Mouse (Mus musculus): ENCODE measurements at regions not wholly inside any gene's neighbourhood (a gene's known extent, or its start where the extent isn't known, plus 50 kb on each side); places are given as distances from the start of the nearest gene placed in this dataset.
A peak's percentile ranks its signal among the peaks of the same experiment; 100 is the strongest.

- no peak for DNase-seq (ENCODE audit: low spot score)
Measured at GRCm38 (mm10) chr2:92704035-92704434, 104.5 kb downstream of the Chst1 start.

DNA sequence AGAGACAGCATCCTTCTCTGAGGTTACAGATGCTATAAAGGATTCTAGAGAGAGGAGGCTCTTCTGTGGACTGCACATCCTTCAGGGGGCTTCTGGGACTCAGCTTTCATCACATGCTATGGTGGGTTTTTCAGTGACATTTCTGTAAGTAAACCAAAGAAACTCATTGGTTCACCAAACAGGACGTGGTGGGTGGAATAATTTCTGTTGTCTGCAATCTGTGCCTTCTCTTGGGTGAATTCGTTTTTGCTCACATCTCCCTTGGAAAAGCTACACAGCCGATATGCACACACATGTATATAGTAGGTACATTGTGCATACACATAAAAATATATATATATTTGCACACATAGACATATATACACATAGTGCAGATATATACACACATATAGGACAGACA lies 110.2 kb downstream of the Chst1 start:
- no peak for DNase-seq (ENCODE audit: low spot score)

- peak; percentile 49 for DNase-seq (ENCODE audit: low spot score)
Measured at GRCm38 (mm10) chr2:92711122-92711777, 111.7 kb downstream of the Chst1 start.

- DNase-seq (ENCODE audit: low spot score) = no peak
Measured at GRCm38 (mm10) chr2:92712266-92713144, 113.0 kb downstream of the Chst1 start.

- no peak for DNase-seq (ENCODE audit: low spot score)
Measured at GRCm38 (mm10) chr2:92717706-92718105, 118.2 kb downstream of the Chst1 start.

GRCm38 (mm10) chr2:92721951-92722350 lies 122.4 kb downstream of the Chst1 start:
- no peak for DNase-seq (ENCODE audit: low spot score)

DNA sequence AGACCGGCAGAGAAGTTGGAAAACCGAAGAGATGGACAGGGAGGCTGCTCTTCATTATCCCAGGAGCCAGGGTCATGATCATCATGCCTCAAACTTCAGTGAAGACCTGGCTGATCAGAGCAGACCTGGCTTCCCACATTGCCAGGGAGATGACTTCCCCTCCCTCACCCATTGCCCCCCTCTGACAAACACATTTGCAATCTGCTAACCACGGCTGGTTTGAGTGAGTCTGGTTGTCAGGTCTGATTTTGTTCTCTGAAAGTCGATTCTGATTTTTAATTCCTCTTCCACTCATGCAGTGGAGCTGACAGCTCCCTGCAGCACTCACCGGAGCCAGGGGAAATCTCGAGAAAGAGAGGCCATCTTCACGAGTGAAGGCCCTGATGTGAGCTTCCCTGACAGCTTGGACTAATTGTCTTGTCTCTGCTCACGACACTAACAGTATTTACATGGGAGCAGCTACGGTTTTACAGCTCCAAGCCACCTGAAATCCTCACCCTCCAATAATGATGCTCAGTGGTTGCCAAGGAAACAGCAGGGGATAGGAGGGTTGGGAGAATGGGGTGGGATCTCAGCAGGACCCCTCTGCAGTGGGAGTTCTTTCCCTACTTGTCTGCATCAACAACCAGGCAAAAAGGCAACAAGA lies 124.2 kb downstream of the Chst1 start:
- DNase-seq (ENCODE audit: low spot score) = peak; percentile 68

- peak; percentile 56 for DNase-seq (ENCODE audit: low spot score)
Measured at GRCm38 (mm10) chr2:92726640-92727039, 127.1 kb downstream of the Chst1 start.

GRCm38 (mm10) chr2:92727241-92727640 lies 127.7 kb downstream of the Chst1 start:
- DNase-seq (ENCODE audit: low spot score) = no peak

DNA sequence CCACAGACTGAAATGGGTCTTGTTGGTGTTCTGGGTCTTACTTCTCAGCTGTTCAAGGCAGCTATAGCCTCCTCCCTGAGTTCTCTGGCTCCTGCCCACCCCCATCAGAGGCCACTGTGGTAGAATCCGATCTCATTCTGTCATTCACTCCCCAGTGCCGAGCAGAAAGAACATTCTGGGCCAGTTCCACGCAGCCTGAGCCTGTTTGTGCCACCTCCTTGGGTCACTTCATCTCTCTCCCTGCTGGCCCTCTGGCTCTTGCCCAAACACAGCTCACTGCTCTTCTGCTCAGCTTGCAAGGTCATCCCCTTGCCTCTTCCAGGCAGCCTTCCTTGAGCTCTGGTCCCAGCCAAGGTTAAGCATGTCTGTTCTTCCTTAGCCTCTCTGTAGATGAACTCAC lies 128.9 kb downstream of the Chst1 start:
- no peak for DNase-seq (ENCODE audit: low spot score)

GRCm38 (mm10) chr2:92730371-92730770 lies 130.9 kb downstream of the Chst1 start:
- no peak for DNase-seq (ENCODE audit: low spot score)

DNA sequence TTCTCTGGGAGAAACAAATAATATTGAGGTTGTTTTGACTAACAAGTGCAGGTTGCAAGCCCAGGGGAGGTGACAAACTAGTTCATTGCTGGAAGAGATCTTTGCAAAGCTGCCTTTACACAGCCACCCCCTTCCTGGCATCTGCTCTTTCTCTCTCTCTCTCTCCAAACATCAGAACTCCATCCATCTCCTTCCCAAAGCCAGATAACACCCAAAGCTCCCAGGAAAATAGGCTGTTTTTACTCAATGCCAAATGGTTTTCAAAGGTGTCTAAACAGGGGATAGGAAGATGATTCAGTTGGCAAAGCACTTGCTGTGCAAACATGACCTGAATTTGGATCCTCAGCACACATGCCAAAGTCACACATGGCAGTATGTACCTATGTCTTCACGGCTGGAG lies 133.9 kb downstream of the Chst1 start:
- no peak for DNase-seq (ENCODE audit: low spot score)

DNA sequence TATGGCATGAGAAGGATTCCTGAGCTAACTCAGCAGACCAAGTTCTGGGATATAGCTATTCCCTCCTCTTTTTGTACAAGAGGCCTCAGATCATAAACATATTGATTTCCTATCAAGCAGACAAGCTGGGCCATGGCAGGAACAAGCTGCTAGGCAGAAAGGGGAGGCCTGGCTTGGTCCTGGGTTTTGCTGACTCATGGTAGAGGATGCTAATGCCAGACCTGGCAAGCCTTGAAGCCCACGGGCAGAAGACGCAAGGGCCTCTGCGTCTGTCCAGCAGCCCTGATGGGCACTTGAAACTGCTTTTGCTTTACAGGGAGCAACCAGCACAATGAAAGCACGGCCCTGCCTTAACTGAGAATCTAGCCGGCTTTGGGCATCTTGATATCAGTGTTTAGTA lies 136.3 kb downstream of the Chst1 start:
- no peak for DNase-seq (ENCODE audit: low spot score)

GRCm38 (mm10) chr2:92737301-92737700 lies 137.8 kb downstream of the Chst1 start:
- DNase-seq (ENCODE audit: low spot score) = no peak

GRCm38 (mm10) chr2:92739576-92739975 lies 140.1 kb downstream of the Chst1 start:
- DNase-seq (ENCODE audit: low spot score) = no peak

DNA sequence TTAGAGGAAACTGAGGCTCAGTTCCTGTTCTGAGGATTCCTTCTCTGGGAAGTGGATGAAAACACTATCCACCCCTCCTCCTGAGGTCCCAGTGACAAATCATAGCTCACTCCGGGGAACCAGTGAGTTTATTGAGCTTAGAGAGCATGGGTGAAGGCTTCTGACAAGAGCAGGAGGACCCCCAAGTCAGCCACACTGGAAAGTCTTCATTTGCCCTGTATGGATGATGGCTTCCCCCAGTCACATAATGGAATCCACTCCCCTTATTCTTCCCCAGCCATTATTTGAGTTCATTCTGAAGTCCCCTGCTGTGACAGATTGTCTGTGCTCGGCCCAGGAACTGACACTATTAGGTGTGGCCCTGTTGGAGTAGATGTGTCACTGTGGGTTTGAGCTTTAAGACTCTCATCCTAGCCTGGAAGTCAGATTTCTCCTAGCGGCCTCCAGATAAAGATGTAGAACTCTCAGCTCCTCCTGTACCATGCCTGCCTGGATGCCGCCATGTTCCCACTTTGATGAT lies 141.3 kb downstream of the Chst1 start:
- DNase-seq (ENCODE audit: low spot score) = no peak

DNA sequence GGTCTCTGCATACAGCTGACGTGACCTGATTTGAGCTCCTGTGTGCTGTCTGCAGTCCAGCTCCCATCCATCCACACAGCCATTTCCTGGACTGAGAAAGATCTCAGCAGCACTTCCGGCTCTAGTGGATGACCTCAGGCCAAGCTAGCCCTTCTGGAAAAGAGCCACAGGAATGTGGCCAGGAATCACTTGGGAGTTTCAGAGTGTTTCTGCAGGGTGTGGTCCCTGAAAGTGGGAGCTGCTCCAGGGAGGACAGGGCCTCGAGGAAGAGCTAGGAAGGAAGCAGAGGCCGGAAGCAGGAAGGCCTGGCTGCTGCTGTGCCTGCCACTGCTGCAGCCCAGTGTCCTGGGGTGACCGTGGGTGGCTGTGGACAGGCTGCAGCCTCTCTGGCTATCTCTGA lies 142.5 kb downstream of the Chst1 start:
- no peak for DNase-seq (ENCODE audit: low spot score)

DNA sequence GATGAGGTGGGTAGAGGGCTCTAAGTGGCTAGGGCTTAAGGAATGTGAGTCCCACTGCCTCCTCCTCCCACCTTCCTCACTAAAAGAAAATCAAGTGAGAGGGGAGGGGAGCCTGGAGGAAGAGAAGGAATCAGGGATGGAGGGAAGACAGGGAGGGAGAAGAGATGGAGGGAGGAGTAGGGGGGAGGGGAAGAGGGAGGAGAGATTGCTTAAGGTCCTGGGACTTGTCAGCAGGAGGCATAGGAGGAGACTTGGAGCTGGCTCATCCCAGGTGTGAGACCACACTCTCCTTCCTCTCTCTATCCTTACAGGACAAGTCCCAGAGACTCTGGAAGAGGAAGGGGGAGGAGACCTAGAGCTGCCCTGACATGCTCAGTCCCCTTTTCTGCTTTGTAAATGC lies 143.2 kb downstream of the Chst1 start:
- DNase-seq (ENCODE audit: low spot score) = no peak

DNA sequence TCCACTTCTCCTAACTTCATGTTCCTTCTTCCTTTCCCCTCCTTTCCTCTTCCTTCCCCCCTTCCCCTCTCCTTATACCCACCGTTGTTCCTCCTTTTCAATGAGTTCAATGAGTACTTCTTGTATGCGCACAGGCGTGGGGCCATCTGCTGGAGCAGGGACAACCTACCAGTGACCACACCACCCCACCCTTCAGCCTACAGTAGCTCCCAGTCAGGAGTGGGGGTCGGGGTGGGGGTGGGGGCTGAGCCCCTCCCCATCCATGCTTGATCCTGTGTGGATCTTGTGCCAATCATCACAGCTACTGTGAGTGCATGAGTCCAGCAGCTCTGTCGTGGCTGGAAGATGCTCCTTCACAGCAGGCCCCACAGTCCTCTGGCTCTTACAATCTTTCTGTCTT lies 143.6 kb downstream of the Chst1 start:
- no peak for DNase-seq (ENCODE audit: low spot score)

GRCm38 (mm10) chr2:92743911-92744310 lies 144.4 kb downstream of the Chst1 start:
- no peak for DNase-seq (ENCODE audit: low spot score)

- DNase-seq (ENCODE audit: low spot score) = no peak
Measured at GRCm38 (mm10) chr2:92747406-92747805, 147.9 kb downstream of the Chst1 start.

GRCm38 (mm10) chr2:92750116-92750515 lies 150.6 kb downstream of the Chst1 start:
- no peak for DNase-seq (ENCODE audit: low spot score)

DNA sequence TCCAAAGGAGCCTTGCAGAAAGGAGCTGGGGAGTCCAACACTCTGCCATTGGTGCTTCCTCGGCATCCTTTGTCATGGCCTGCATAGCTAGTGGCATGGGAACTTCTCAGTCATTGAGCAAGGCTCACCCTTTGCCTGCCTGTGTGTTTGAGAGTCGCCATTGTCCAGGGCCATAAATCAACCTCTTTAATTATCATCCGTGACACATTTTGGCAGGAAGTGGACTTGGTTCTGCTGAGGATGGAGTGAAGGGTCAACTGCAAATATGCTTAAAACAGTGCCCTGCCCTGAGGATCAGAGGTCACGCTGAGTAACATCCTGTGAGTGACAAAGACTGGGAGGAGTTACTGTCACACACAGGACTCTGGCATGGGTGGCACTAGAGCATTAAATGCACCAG lies 151.2 kb downstream of the Chst1 start:
- DNase-seq (ENCODE audit: low spot score) = no peak
